Mouse (Mus musculus) liver, embryonic 12.5 days (tissue): Measurements from ENCODE around the gene Tex11. TPM values are rescaled to one million over a fixed set of nuclear protein-coding genes. Genes with fewer than 3 reads are reported as not detected.

Experiments
- ATAC-seq: fragments of 200-750 bp; cut with Nextera tagmentation; 2 replicates; pipeline ENCODE4 v1.8.0; 2017; ENCODE audit warnings: moderate number of reproducible peaks, mild to moderate bottlenecking, moderate library complexity
- H3K27ac ChIP-seq: fragments of 300-500 bp; sonication (generic); 2 replicates; pipeline ENCODE4 v1.5.1; 2016; ENCODE audit warnings: mild to moderate bottlenecking
- H3K27me3 ChIP-seq: fragments of 300-500 bp; sonication (generic); replicated peaks from 2 replicates; pipeline ENCODE4 v1.6.1; 2016; ENCODE audit warnings: mild to moderate bottlenecking, moderate library complexity
- H3K36me3 ChIP-seq: fragments of 300-500 bp; sonication (generic); 2 replicates; pipeline ENCODE4 v1.6.1; 2016; ENCODE audit warnings: mild to moderate bottlenecking, moderate library complexity
- H3K4me1 ChIP-seq: fragments of 300-500 bp; sonication (generic); 2 replicates; pipeline ENCODE4 v1.6.1; 2016
- H3K4me2 ChIP-seq: fragments of 300-500 bp; sonication (generic); 2 replicates; pipeline ENCODE4 v1.6.1; 2016; ENCODE audit warnings: mild to moderate bottlenecking, moderate library complexity
- H3K4me3 ChIP-seq: fragments of 300-500 bp; sonication (generic); 2 replicates; pipeline ENCODE4 v1.5.1; 2016; ENCODE audit warnings: mild to moderate bottlenecking, moderate library complexity
- H3K9ac ChIP-seq: fragments of 300-500 bp; sonication (generic); 2 replicates; pipeline ENCODE4 v1.6.1; 2016; ENCODE audit warnings: mild to moderate bottlenecking, moderate library complexity
- H3K9me3 ChIP-seq: fragments of 300-500 bp; sonication (generic); replicated peaks from 2 replicates; pipeline ENCODE4 v1.6.1; 2016; ENCODE audit warnings: mild to moderate bottlenecking, moderate library complexity
- WGBS: fragments of 180-500 bp; shearing (Covaris S2); methylation state at CpG from one replicate; pipeline ENCODE4 v1.1.7; 2016; ENCODE audit not compliant: insufficient replicate concordance; 5-methylcytosine and 5-hydroxymethylcytosine counted together
- polyA plus RNA-seq: library from polyadenylated mRNA; unstranded; fragments of >200 nt; fragmentation: Nextera tagmentation; extraction: Ambion mirVana; gene quantifications from 2 replicates; pipeline ENCODE4 v1.2.1, GENCODE M21; 2016

Gene Tex11
- polyA plus RNA-seq, 1 experiment from 2014 or later: 0.12 TPM

DNA sequence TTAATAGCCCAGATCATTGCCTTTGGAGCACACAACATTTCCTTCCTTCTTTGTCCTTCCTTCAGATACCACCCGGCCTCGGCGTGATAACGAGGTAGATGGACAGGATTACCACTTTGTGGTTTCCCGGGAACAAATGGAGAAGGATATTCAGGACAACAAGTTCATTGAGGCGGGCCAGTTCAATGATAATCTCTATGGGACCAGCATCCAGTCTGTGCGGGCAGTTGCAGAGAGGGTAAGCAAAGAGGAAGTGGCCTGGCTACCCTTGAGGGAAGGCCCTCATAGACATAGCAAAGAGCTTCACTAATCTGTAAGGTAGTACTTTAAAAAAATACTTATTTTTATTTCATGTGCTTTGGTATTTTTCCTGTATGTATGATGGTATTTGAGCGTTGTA lies 245.3 kb downstream of the Tex11 start:
- no peak for ATAC-seq
- 0 out of 2 replicates have a peak, but pooled peaks cover 6% of the 10 kb centered on the region for H3K36me3 ChIP-seq
- no peak overlapping the region for H3K27ac ChIP-seq
- H3K9ac ChIP-seq: no peak overlapping the region
- H3K4me2 ChIP-seq: no peak overlapping the region
- peaks cover 3% of the 10 kb centered on the region; the same call in 1 of the 2 replicates for H3K27me3 ChIP-seq
- H3K4me1 ChIP-seq: no peaks in the 10 kb centered on the region
- WGBS: 33% methylated on average over 8 of the region's 8 CpGs
- no peak overlapping the region for H3K4me3 ChIP-seq
- no peaks in the 10 kb centered on the region for H3K9me3 ChIP-seq

DNA sequence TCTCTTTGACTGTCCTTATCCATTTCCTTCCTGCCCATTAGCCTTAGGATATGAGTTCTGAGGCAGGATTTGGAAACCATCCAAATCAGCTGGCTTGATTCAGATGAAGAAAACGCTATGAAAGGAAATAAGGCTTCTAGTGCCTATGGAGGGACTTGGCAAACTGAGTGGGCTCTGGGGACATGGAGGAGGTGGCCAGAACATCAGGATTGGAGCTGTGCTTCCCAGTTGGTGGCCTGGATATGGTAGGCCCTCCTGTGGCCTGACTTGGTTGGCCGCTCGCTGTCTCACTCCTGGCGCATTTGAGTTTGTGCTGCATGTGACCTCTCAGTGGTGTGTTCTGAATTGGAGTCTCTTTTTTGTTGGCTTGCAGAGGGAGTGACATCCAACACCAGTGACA lies 248.3 kb downstream of the Tex11 start:
- no peaks in the 10 kb centered on the region for H3K9me3 ChIP-seq
- H3K27ac ChIP-seq: no peak overlapping the region
- H3K4me3 ChIP-seq: no peak overlapping the region
- 69% methylated on average over 4 of the region's 4 CpGs for WGBS
- H3K27me3 ChIP-seq: peaks cover 3% of the 10 kb centered on the region; the same call in 1 of the 2 replicates
- 0 out of 2 replicates have a peak, but pooled peaks cover 5% of the 10 kb centered on the region for H3K36me3 ChIP-seq
- no peaks in the 10 kb centered on the region for H3K4me1 ChIP-seq
- no peak for ATAC-seq
- H3K9ac ChIP-seq: no peak overlapping the region
- no peak overlapping the region for H3K4me2 ChIP-seq

DNA sequence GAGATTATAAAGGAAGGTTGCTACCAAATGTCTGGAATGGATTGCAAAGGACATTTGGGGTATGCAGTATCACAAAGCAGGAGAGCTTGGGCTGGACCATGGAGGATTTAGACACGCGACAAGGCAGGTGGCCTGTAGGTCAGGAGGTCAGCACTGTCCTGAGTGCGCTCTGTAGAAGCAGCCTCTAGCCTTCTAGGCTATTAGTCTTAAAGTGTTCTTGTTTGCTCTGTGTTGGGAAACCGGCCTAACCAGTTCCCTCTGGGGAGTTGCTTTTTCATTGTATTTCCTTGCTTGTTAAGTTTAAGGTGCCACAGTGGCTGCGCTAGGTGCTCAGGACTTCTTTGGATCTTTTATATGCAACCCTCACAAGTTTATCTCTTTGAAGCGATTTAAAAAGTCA lies 257.4 kb downstream of the Tex11 start:
- Histone ChIP-seq H3K27ac (no peak overlapping the region), H3K4me1 (no peaks in the 10 kb centered on the region), H3K9me3 (no peaks in the 10 kb centered on the region), H3K4me3 (no peak overlapping the region), H3K27me3 (peaks cover 4% of the 10 kb centered on the region; the same call in 1 of the 2 replicates), H3K9ac (no peak overlapping the region), H3K36me3 (no peaks in the 10 kb centered on the region), H3K4me2 (no peak overlapping the region)
- ATAC-seq: no peak
- 63% methylated on average over 6 of the region's 6 CpGs for WGBS

GRCm38 (mm10) chrX:100800643-100801042 lies 258.8 kb downstream of the Tex11 start:
- no peak overlapping the region for H3K4me2 ChIP-seq
- H3K9me3 ChIP-seq: no peaks in the 10 kb centered on the region
- no peaks in the 10 kb centered on the region for H3K36me3 ChIP-seq
- H3K4me1 ChIP-seq: no peaks in the 10 kb centered on the region
- ATAC-seq: no peak
- no peak overlapping the region for H3K27ac ChIP-seq
- no peak overlapping the region for H3K4me3 ChIP-seq
- peaks cover 4% of the 10 kb centered on the region; the same call in 1 of the 2 replicates for H3K27me3 ChIP-seq
- WGBS: 37% methylated on average over 2 of the region's 2 CpGs
- no peak overlapping the region for H3K9ac ChIP-seq

DNA sequence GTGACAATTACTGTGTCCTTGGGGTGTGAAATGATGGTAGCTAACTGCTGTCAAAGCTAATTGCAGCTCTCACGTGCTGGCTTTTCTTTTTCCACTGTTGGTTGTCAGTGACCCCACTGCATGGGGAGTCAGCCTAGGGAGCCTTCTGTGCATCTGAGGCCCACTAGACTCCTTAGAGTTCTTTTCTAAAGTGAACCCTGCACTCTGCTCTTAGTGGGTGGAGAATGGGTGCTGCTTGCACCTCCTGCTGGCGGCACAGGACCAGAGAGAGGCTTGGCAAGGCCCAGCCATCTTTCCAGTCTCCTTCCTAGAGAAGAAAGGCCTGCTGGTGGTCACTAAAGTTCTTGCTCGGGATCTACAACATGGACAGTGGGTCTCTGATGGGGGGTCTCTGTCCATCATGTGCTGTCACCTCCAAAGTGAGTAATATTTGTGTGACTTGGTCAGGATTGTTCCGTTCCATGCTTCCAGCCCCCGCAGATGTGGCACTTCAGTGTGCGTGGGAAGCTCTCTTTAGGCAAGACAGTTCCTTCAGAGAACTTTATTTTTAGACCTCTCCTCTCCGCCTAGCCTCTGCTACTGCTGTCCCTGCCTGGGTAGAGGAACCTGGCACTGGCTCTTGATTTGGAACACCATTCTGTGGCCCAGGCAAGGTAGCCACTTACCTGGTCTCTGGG lies 261.5 kb downstream of the Tex11 start:
- Histone ChIP-seq H3K27ac (no peak overlapping the region), H3K36me3 (no peaks in the 10 kb centered on the region), H3K4me1 (no peaks in the 10 kb centered on the region), H3K4me3 (no peak overlapping the region), H3K27me3 (0 out of 2 replicates have a peak, but pooled peaks cover 4% of the 10 kb centered on the region), H3K9me3 (no peaks in the 10 kb centered on the region), H3K4me2 (no peak overlapping the region), H3K9ac (no peak overlapping the region)
- WGBS: 59% methylated on average over 7 of the region's 7 CpGs
- ATAC-seq: no peak

DNA sequence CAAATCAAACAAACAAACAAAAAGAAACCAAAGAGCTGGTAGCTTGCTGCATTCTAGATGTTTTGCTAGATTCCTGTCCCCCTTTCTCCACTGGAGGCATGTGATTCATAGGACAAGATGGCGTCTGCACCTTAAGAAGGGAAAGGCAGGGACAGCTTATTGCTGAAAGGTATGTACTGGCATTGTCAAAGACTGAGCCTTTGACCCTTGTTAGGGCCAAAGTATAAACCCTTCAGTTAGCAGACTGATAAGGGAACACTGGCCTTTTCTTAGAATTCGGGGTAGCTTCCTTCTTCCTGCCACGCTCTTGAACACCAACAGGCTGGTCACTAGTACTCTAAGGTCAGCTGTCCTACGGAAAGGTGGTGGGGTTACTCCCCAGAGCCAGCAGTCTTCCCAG lies 262.1 kb downstream of the Tex11 start:
- no peak overlapping the region for H3K4me3 ChIP-seq
- H3K4me1 ChIP-seq: no peaks in the 10 kb centered on the region
- H3K27ac ChIP-seq: no peak overlapping the region
- no peak overlapping the region for H3K4me2 ChIP-seq
- ATAC-seq: no peak
- H3K27me3 ChIP-seq: 0 out of 2 replicates have a peak, but pooled peaks cover 4% of the 10 kb centered on the region
- H3K36me3 ChIP-seq: no peaks in the 10 kb centered on the region
- no peak overlapping the region for H3K9ac ChIP-seq
- H3K9me3 ChIP-seq: no peaks in the 10 kb centered on the region
- 65% methylated on average over 4 of the region's 4 CpGs for WGBS

DNA sequence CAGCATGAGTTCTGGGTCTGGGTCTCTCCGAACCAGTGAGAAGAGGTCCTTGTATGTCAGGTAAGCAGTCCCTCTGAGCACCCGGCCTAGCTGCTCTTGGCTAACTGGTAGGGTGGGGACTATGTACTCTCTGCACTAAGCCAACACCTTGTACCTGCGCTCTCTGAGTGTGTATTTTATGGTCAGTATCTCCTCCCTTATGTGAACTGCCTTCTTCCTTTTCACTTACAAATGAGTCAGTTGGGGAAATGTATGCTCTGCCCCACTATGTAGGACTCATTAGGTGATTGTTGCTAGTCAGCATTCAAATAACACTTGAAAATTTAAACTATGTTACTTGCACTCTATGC lies 262.8 kb downstream of the Tex11 start:
- H3K9ac ChIP-seq: no peak overlapping the region
- 65% methylated on average over 3 of the region's 3 CpGs for WGBS
- no peak overlapping the region for H3K4me3 ChIP-seq
- H3K27me3 ChIP-seq: 0 out of 2 replicates have a peak, but pooled peaks cover 4% of the 10 kb centered on the region
- no peaks in the 10 kb centered on the region for H3K9me3 ChIP-seq
- no peaks in the 10 kb centered on the region for H3K36me3 ChIP-seq
- H3K4me1 ChIP-seq: no peaks in the 10 kb centered on the region
- H3K4me2 ChIP-seq: no peak overlapping the region
- no peak overlapping the region for H3K27ac ChIP-seq
- ATAC-seq: no peak

DNA sequence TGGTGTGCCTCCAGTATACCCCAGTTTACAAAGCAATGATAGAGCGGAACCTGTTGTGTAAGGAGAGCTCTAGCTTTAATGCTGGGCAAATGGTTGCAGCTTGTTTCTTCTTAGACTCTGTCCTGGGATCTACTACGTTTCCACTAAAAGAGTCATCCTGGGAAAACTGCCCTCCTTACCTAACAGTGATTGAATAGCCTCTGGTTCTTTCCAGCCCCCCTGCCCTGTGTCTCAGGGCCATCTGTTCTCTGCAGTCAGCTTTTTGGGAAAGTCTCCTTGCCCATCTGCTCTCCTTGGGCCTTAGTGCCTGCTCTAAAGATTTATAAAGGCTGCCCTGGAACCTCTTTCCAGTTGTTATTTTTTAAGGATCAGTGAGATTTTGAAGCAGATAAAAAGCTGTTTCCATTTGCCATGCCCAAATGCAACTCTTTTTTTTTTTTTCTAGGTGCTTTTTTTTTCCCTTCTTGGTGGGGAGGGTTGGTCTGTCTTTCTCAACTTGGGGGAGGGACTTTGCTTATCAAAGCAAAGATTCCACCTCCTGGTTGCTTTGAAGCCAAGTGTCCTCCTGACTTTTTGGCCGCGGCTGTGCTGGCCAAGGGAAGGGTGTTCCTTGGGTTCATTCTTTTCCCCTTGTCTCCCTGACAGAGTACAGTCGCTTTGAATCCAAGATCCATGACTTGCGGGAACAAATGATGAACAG lies 263.3 kb downstream of the Tex11 start:
- Histone ChIP-seq H3K27me3 (0 out of 2 replicates have a peak, but pooled peaks cover 4% of the 10 kb centered on the region), H3K36me3 (no peaks in the 10 kb centered on the region), H3K9ac (no peak overlapping the region), H3K27ac (no peak overlapping the region), H3K4me3 (no peak overlapping the region), H3K9me3 (no peaks in the 10 kb centered on the region), H3K4me1 (no peaks in the 10 kb centered on the region), H3K4me2 (no peak overlapping the region)
- ATAC-seq: no peak
- WGBS: 74% methylated on average over 6 of the region's 6 CpGs

- H3K9ac ChIP-seq: no peak overlapping the region
- ATAC-seq: no peak
- no peaks in the 10 kb centered on the region for H3K27me3 ChIP-seq
- no peak overlapping the region for H3K4me2 ChIP-seq
- H3K4me3 ChIP-seq: no peak overlapping the region
- no peak overlapping the region for H3K27ac ChIP-seq
- H3K9me3 ChIP-seq: no peaks in the 10 kb centered on the region
- H3K4me1 ChIP-seq: no peaks in the 10 kb centered on the region
- 71% methylated on average over 4 of the region's 4 CpGs for WGBS
- H3K36me3 ChIP-seq: no peaks in the 10 kb centered on the region
Observed at GRCm38 (mm10) chrX:100789322-100789721, 270.1 kb downstream of the Tex11 start.

Other genes with a start within 250 kb of the Tex11 start
- gene Slc7a3, start 26.4 kb upstream of the Tex11 start, polyA plus RNA-seq: 1.7 TPM in 2 replicates
- 22.0 and 23.0 TPM in 2 replicates for gene Snx12, start 162.9 kb upstream of the Tex11 start, polyA plus RNA-seq
- gene Foxo4, start 194.9 kb upstream of the Tex11 start, polyA plus RNA-seq: 1.2 and 1.4 TPM in 2 replicates
- gene Gm614, start 204.3 kb upstream of the Tex11 start, polyA plus RNA-seq: not detected in 2 replicates
- 11.9 and 12.2 TPM in 2 replicates for gene Il2rg, start 208.6 kb upstream of the Tex11 start, polyA plus RNA-seq
- gene Gm20489, start 209.4 kb upstream of the Tex11 start, polyA plus RNA-seq: not detected in 2 replicates
- gene Med12, start 214.4 kb upstream of the Tex11 start, polyA plus RNA-seq: 24.8 and 28.5 TPM in 2 replicates
- 0.08 and 0.20 TPM in 2 replicates for gene Nlgn3, start 239.5 kb upstream of the Tex11 start, polyA plus RNA-seq